Mouse (Mus musculus): ENCODE results near the gene Crygc.
"Not testable (repeated sequence)": the region's sequence is repeated elsewhere in the genome, so short reads cannot be mapped to it uniquely, and the experiment has no call there.

- not testable (repeated sequence) for TF ChIP-seq CTCF (IDR thresholded peaks at IDR 0.05; ENCODE audit: borderline replicate concordance, insufficient read depth, low read length); POLR2A (IDR thresholded peaks at IDR 0.05; ENCODE audit: low read depth, low read length)
Measured at GRCm38 (mm10) chr1:65050952-65051351, 22.5 kb downstream of the Crygc start, which contains the start of gene Cryge.
